Mouse (Mus musculus) neutrophil, adult 65 days (primary cell): ENCODE results near the gene Mrpl51. TPM values are rescaled to one million over a fixed set of nuclear protein-coding genes. Genes with fewer than 3 reads are reported as not detected.

Source experiments
- total RNA-seq: library from RNA; stranded (reverse); gene quantifications from 2 replicates; pipeline ENCODE4 v1.2.4, GENCODE M21; 2023

The Mrpl51 gene
- 32.2 and 40.1 TPM in 2 replicates for total RNA-seq

GRCm38 (mm10) chr6:125191332-125192015, at the start of gene Mrpl51, which contains the start of gene Ncapd2:
Gene Mrpl51, plus strand, starts transcription at chr6:125191801.
Gene Ncapd2, minus strand, starts transcription at chr6:125191701.

DNA sequence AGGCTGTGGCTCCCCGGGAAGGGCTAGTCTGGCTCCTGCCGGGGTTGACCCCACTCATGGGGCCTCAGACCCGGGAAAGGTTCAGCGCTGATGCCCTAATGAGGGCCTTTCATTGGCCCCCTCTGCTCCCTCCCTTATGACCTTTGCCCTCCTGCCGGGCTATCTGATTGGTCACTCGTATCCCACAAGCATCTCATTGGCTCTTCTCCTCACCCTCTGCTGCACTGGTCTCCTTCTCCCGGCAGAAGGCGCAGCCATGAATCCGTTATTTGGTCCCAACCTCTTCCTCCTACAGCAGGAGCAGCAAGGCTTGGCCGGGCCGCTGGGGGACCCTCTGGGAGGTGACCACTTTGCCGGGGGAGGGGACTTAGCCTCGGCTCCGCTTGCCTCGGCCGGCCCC, 46.6 kb upstream of the Mrpl51 start, which contains the start of gene Iffo1:
Gene Iffo1 (plus strand): TSS at position 241 of the 400 bp plus-strand sequence.

GRCm38 (mm10) chr6:125166051-125166751, 25.4 kb upstream of the Mrpl51 start, which contains the start of gene Gapdh:
Gene Gapdh, minus strand, starts transcription at chr6:125166467.

GRCm38 (mm10) chr6:125215148-125215954, 23.8 kb downstream of the Mrpl51 start, which contains the start of gene Vamp1:
Gene Vamp1, plus strand, starts transcription at chr6:125215551.

DNA sequence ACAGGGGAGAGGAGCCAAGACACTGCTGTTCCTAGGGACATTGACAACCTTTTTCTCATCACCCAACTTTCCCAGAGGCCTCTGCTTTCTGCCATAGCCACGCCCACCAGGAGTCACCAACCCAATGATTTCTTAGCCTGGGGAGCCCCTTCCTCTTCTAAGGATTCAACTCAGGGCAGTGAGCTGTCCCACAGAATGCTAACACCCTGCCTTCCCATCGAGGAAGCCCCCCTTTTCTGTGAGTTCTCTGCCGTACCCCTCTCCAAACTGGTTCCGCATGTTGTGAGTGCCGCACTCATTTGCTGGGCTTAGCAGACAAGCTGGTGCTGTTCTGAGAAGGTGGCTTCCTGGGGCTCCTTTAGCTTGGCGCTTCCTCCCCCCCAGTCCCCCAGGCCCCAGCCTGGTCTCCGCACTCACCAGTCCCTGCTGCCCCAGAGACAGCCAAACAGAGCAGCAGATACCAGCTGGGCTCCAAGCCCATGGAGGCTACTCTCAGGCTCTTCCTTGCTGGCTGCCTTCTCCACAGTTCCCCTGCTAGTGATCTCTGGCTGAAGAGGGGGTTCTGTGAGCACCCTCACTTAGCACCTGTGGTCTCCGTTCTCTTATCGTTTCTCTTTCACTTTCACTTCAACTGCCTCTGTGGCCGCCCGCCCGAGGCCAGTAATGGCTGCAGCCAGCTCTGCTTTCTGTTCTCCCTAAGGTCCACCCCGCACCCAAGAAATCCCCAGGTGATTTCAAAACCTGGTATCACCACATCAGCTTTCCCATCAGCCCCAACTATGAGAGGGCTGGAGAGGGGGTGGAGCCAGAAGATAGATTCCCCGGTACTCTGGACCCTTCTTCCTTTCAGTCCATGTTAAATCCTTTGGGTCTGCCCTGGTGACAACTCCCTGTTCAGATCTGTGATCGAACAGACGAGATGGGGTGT, 39.8 kb downstream of the Mrpl51 start, which contains the start of gene Tapbpl:
Gene Tapbpl (minus strand): TSS at position 744 of the 928 bp plus-strand sequence.

GRCm38 (mm10) chr6:125236782-125237181, 45.2 kb downstream of the Mrpl51 start, which contains the start of gene Cd27:
Gene Cd27, minus strand, starts transcription at chr6:125237010.

Other genes starting within 250 kb of the Mrpl51 start
- gene Cops7a, start 226.3 kb upstream of the Mrpl51 start, total RNA-seq = 15.5 and 17.7 TPM in 2 replicates
- not detected in 2 replicates for gene Pianp, start 195.1 kb upstream of the Mrpl51 start, total RNA-seq
- 86.5 and 92.3 TPM in 2 replicates for gene Zfp384, start 182.7 kb upstream of the Mrpl51 start, total RNA-seq
- 87.7 and 100 TPM in 2 replicates for gene Ing4, start 152.0 kb upstream of the Mrpl51 start, total RNA-seq
- gene Acrbp, start 142.1 kb upstream of the Mrpl51 start, total RNA-seq = 7.1 and 8.5 TPM in 2 replicates
- 5.1 and 6.8 TPM in 2 replicates for gene Lpar5, start 123.9 kb upstream of the Mrpl51 start, total RNA-seq
- 185 and 239 TPM in 2 replicates for gene Chd4, start 95.8 kb upstream of the Mrpl51 start, total RNA-seq
- gene Nop2, start 59.9 kb upstream of the Mrpl51 start, total RNA-seq = 13.5 and 20.0 TPM in 2 replicates
- 24.7 and 34.6 TPM in 2 replicates for gene Iffo1, start 46.6 kb upstream of the Mrpl51 start, total RNA-seq
- 693 and 1,543 TPM in 2 replicates for gene Gapdh, start 25.3 kb upstream of the Mrpl51 start, total RNA-seq
- 167 and 197 TPM in 2 replicates for gene Ncapd2, start 100 bp upstream of the Mrpl51 start, total RNA-seq
- gene Vamp1, start 23.8 kb downstream of the Mrpl51 start, total RNA-seq = 19.8 and 26.2 TPM in 2 replicates
- gene Tapbpl, start 40.1 kb downstream of the Mrpl51 start, total RNA-seq = 10.2 and 11.2 TPM in 2 replicates
- gene Cd27, start 45.2 kb downstream of the Mrpl51 start, total RNA-seq = 0.25 and 0.51 TPM in 2 replicates
- not detected in 2 replicates for gene Tuba3a, start 94.2 kb downstream of the Mrpl51 start, total RNA-seq
- gene Ltbr, start 122.1 kb downstream of the Mrpl51 start, total RNA-seq = 45.2 and 64.4 TPM in 2 replicates
- 10.9 and 11.0 TPM in 2 replicates for gene Scnn1a, start 128.9 kb downstream of the Mrpl51 start, total RNA-seq
- gene Tnfrsf1a, start 157.6 kb downstream of the Mrpl51 start, total RNA-seq = 352 and 391 TPM in 2 replicates
- gene Plekhg6, start 189.0 kb downstream of the Mrpl51 start, total RNA-seq = not detected in 2 replicates